Mouse (Mus musculus): Measurements from ENCODE around the gene Rnf213. TPM values are rescaled to one million over a fixed set of nuclear protein-coding genes. Genes with fewer than 3 reads are reported as not detected.
A peak's percentile ranks its signal among the peaks of the same experiment; 100 is the strongest.

The Rnf213 gene
- polyA plus RNA-seq (2014; fragmentation: Nextera tagmentation; extraction: Ambion mirVana), result 1.8 and 2.1 TPM in 2 replicates

DNA sequence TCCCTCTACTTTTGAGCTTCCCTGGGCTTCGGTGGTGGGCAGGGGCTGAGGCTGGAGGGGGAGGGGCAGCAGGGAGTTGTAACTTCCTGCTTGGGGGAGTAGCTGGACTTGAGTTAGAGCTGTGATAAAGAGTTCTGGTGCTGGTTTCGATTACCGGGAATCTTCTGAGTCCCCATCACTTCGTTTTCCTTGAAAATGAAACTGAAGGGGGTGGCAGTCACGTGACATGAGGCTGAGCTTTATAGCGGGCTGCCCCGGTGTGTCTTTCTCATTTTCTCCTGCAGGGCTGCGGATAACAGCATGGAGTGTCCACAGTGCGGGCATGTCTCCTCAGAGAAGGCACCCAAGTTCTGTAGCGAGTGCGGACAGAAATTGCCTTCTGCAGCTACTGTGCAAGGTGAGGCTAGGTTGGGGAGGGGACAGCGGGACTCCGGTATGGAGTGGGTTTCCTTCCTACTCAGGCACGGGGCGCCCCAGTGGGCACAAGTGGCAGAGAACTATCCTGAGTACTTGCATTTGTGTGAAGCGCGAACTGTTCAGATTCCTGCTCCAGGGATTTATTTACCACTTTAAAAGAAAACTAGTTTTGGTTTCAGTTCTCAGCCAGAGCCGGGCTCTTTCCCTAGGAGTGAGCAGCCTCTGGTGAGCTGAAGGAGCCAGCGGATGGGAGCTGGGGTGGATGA is at the start of gene Rnf213:
Rnf213 (plus strand) TSS at position 301 of the 683 bp plus-strand sequence.
- peaks cover 8% of the 10 kb centered on the region for H3K4me1 ChIP-seq (replicated peaks; ENCODE audit: control insufficient read depth, insufficient read depth, low read length)
- peaks cover 69% of the 10 kb centered on the region for H3K27me3 ChIP-seq (ENCODE audit: control insufficient read depth, insufficient read depth, low read length)
- no peak within 1 kb of the TSS for H3K27ac ChIP-seq (ENCODE audit: low read depth, low read length)
- peak within 1 kb of the TSS; percentile 70 for H3K4me2 ChIP-seq (ENCODE audit: low read depth, low read length, severe bottlenecking)
- peak within 1 kb of the TSS; percentile 33 for H3K4me3 ChIP-seq (ENCODE audit: low read depth, low read length)
- 2% methylated on average over 19 of the region's 19 CpGs for WGBS
- H3K36me3 ChIP-seq (ENCODE audit: control insufficient read depth, insufficient read depth, low read length), result no peaks in the 10 kb centered on the region
- ATAC-seq (replicated peaks; ENCODE audit: low FRiP score) (no peak; the same call in 1 of the 2 replicates), DNase-seq (ENCODE audit: low spot score) (peak; percentile 71)
- peak within 1 kb of the TSS; percentile 28; the same call in 1 of the 2 replicates for H3K9ac ChIP-seq (ENCODE audit: low read length)
- no peaks in the 10 kb centered on the region for H3K9me3 ChIP-seq (ENCODE audit: control insufficient read depth, low read length)

DNA sequence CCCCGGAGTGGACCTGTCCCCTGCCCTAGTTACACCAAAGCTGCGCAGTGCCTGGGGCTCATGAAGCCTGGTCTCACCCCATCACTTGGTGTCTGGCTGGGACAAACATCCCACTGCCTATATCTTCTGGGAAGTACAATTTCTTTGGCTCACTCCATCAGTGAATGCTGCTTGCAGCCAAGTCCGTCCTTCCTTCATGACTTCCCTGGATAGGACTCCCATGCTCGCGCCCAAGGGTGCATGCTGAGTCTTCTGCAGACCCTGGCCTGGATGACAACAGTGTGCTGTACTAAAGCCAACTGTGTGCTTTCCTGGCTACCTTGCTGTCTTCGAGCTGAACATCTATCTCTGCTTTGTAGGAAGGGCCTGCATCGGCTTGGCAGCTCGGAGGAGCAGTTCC is 48.7 kb upstream of the Rnf213 start:
- ATAC-seq (replicated peaks; ENCODE audit: low FRiP score), result no peak

DNA sequence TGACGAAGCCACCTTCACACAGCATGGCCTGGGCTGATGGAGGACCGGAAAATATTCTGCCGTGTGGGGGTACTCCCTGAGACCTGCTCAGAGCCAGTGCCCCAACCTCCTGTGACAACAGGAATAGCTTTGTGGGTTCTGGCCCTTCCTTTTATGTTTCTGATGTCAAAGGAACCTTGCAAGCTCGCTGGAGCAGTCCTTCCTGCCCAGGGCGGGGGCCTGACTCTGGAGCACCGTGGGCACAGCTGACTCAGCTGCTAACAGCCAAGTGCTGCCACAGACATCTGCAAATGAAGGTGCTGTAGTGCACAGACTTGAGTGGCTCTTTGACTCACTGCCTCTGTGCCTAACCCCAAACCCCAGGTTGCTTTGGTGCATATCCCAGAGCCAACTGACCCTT is 48.0 kb upstream of the Rnf213 start:
- H3K4me1 ChIP-seq (replicated peaks; ENCODE audit: control insufficient read depth, insufficient read depth, low read length), result no peaks in the 10 kb centered on the region
- H3K4me2 ChIP-seq (ENCODE audit: low read depth, low read length, severe bottlenecking), result no peak overlapping the region
- no peak overlapping the region for H3K9ac ChIP-seq (ENCODE audit: low read length)
- H3K36me3 ChIP-seq (ENCODE audit: control insufficient read depth, insufficient read depth, low read length), result no peaks in the 10 kb centered on the region
- DNase-seq (ENCODE audit: low spot score) (no peak), ATAC-seq (replicated peaks; ENCODE audit: low FRiP score) (no peak)
- H3K9me3 ChIP-seq (ENCODE audit: control insufficient read depth, low read length), result no peaks in the 10 kb centered on the region
- 71% methylated on average over 6 of the region's 6 CpGs for WGBS
- no peak overlapping the region for H3K27ac ChIP-seq (ENCODE audit: low read depth, low read length)
- H3K4me3 ChIP-seq (ENCODE audit: low read depth, low read length), result no peak overlapping the region
- no peaks in the 10 kb centered on the region for H3K27me3 ChIP-seq (ENCODE audit: control insufficient read depth, insufficient read depth, low read length)

More for the DNA sequence above, 48.7 kb upstream of the Rnf213 start:
- Histone ChIP-seq H3K4me1 (replicated peaks; ENCODE audit: control insufficient read depth, insufficient read depth, low read length) (no peaks in the 10 kb centered on the region), H3K27me3 (ENCODE audit: control insufficient read depth, insufficient read depth, low read length) (no peaks in the 10 kb centered on the region), H3K9me3 (ENCODE audit: control insufficient read depth, low read length) (no peaks in the 10 kb centered on the region), H3K36me3 (ENCODE audit: control insufficient read depth, insufficient read depth, low read length) (no peaks in the 10 kb centered on the region), H3K27ac (ENCODE audit: low read depth, low read length) (no peak overlapping the region), H3K4me2 (ENCODE audit: low read depth, low read length, severe bottlenecking) (no peak overlapping the region), H3K9ac (ENCODE audit: low read length) (no peak overlapping the region), H3K4me3 (ENCODE audit: low read depth, low read length) (no peak overlapping the region)
- 83% methylated on average over 8 of the region's 8 CpGs for WGBS
- no peak for DNase-seq (ENCODE audit: low spot score)

DNA sequence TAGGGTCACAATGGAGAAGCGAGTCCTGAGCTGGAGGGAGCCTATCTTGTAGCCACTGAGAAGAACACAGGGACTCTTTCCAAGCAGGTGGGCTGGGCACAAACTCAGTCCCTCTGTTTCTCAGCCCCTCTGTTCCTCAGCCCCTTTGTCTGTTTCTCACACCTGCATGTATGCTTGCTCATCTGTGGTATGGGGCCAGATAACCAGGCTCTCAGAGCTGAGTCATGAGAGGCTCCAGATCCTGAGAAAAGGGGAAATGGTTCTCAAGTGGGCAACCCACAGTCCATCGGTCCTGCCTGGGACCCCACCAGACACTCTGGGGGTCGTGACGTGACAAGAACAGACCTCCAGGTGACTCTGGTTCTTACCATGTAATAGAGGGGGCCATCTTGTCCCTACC is 45.8 kb upstream of the Rnf213 start:
- DNase-seq (ENCODE audit: low spot score) (no peak), ATAC-seq (replicated peaks; ENCODE audit: low FRiP score) (no peak)
- Histone ChIP-seq H3K4me3 (ENCODE audit: low read depth, low read length) (no peak overlapping the region), H3K4me1 (replicated peaks; ENCODE audit: control insufficient read depth, insufficient read depth, low read length) (no peaks in the 10 kb centered on the region), H3K27me3 (ENCODE audit: control insufficient read depth, insufficient read depth, low read length) (no peaks in the 10 kb centered on the region), H3K9ac (ENCODE audit: low read length) (no peak overlapping the region), H3K4me2 (ENCODE audit: low read depth, low read length, severe bottlenecking) (no peak overlapping the region), H3K36me3 (ENCODE audit: control insufficient read depth, insufficient read depth, low read length) (no peaks in the 10 kb centered on the region; the same call in 1 of the 2 replicates), H3K9me3 (ENCODE audit: control insufficient read depth, low read length) (no peaks in the 10 kb centered on the region), H3K27ac (ENCODE audit: low read depth, low read length) (no peak overlapping the region)
- 93% methylated on average over 4 of the region's 4 CpGs for WGBS

DNA sequence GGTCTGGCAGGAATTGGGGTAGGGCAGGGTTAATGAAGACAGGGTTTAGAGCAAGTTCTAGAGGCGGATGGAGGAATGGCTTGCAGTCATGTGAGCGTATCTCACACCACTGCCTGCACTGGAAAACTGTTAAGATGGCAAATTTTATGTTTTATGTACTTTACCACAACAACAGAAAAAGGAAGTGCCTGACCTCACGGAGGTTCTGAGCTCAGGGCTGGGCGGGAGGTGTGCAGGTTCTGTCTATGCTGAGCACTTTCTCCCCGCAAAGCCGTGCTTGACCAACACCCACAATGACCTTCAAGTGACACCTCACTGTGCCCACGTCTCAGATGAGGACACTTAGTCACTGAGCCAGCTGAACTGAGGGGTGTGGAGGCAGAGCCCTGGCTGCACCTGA is 40.8 kb upstream of the Rnf213 start:
- WGBS, result 75% methylated on average over 7 of the region's 7 CpGs
- Histone ChIP-seq H3K4me1 (replicated peaks; ENCODE audit: control insufficient read depth, insufficient read depth, low read length) (peaks cover 12% of the 10 kb centered on the region; the same call in 1 of the 2 replicates), H3K27ac (ENCODE audit: low read depth, low read length) (no peak overlapping the region), H3K9me3 (ENCODE audit: control insufficient read depth, low read length) (no peaks in the 10 kb centered on the region), H3K36me3 (ENCODE audit: control insufficient read depth, insufficient read depth, low read length) (no peaks in the 10 kb centered on the region; the same call in 1 of the 2 replicates), H3K4me2 (ENCODE audit: low read depth, low read length, severe bottlenecking) (no peak overlapping the region), H3K9ac (ENCODE audit: low read length) (no peak overlapping the region), H3K27me3 (ENCODE audit: control insufficient read depth, insufficient read depth, low read length) (no peaks in the 10 kb centered on the region), H3K4me3 (ENCODE audit: low read depth, low read length) (no peak overlapping the region)
- no peak for ATAC-seq (replicated peaks; ENCODE audit: low FRiP score)
- no peak for DNase-seq (ENCODE audit: low spot score)

DNA sequence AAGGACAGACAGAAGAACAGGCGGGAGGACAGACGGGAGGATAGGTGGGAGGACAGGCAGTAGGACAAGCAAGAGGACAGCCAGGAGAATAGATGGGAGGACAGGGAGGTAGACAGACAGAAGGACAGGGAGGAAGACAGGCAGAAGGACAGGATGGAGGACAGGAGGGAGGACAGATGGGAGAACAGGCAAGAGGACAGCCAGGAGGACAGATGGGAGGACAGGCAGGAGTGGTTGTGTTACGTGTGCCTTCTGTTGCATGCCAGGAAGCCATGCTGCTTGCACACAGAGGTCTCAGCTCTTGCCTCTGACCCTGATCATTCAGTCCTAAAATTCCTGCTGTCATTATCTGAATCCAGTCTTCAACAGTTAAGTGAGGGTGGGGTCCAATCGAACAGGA is 39.0 kb upstream of the Rnf213 start:
- Histone ChIP-seq H3K9me3 (ENCODE audit: control insufficient read depth, low read length) (no peaks in the 10 kb centered on the region), H3K27me3 (ENCODE audit: control insufficient read depth, insufficient read depth, low read length) (no peaks in the 10 kb centered on the region), H3K9ac (ENCODE audit: low read length) (no peak overlapping the region), H3K4me1 (replicated peaks; ENCODE audit: control insufficient read depth, insufficient read depth, low read length) (peaks cover 12% of the 10 kb centered on the region; the same call in 1 of the 2 replicates), H3K36me3 (ENCODE audit: control insufficient read depth, insufficient read depth, low read length) (no peaks in the 10 kb centered on the region; the same call in 1 of the 2 replicates), H3K4me3 (ENCODE audit: low read depth, low read length) (no peak overlapping the region), H3K27ac (ENCODE audit: low read depth, low read length) (no peak overlapping the region), H3K4me2 (ENCODE audit: low read depth, low read length, severe bottlenecking) (no peak overlapping the region)
- no peak for DNase-seq (ENCODE audit: low spot score)
- 83% methylated on average over 4 of the region's 4 CpGs for WGBS
- ATAC-seq (replicated peaks; ENCODE audit: low FRiP score), result no peak

DNA sequence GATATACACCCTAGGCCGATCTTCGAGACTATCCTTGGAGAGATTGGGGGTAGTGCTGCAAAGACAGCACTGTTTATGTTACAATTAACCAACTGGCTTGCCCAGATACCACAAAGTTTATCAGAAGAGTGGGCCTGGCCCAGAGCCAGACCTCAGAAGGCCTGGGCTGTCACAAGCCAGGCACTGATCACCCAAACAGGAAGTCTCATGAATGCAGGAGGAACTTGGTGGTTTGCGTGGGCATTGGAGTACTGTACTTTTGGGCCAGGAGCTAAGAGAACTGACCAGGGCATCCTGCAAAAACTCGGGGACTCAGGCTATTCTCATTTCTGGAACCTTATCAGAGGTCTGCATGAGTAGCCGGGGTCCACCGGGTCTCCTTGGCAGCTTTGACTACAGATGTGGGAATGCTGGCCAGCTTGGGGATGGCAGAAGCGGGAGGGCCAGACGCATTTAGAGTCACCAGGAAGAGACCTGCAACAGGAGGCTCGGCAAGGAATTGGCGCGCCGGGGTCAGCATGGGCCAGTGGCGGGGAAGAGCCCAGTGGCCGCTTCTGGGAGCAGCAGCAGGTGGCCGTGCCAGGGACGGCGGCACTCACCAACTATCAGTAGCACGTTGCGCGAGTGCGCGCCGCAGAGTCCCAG is 38.0 kb upstream of the Rnf213 start:
- DNase-seq (ENCODE audit: low spot score), result no peak
- Histone ChIP-seq H3K4me2 (ENCODE audit: low read depth, low read length, severe bottlenecking) (peak overlapping the region; percentile 94), H3K4me3 (ENCODE audit: low read depth, low read length) (peak overlapping the region; percentile 45), H3K9ac (ENCODE audit: low read length) (peak overlapping the region; percentile 81), H3K4me1 (replicated peaks; ENCODE audit: control insufficient read depth, insufficient read depth, low read length) (peaks cover 12% of the 10 kb centered on the region; the same call in 1 of the 2 replicates), H3K9me3 (ENCODE audit: control insufficient read depth, low read length) (no peaks in the 10 kb centered on the region), H3K27me3 (ENCODE audit: control insufficient read depth, insufficient read depth, low read length) (no peaks in the 10 kb centered on the region), H3K27ac (ENCODE audit: low read depth, low read length) (peak overlapping the region; percentile 37; the same call in 1 of the 2 replicates), H3K36me3 (ENCODE audit: control insufficient read depth, insufficient read depth, low read length) (no peaks in the 10 kb centered on the region; the same call in 1 of the 2 replicates)
- 8% methylated on average over 23 of the region's 23 CpGs for WGBS
- no peak; the same call in 1 of the 2 replicates for ATAC-seq (replicated peaks; ENCODE audit: low FRiP score)

DNA sequence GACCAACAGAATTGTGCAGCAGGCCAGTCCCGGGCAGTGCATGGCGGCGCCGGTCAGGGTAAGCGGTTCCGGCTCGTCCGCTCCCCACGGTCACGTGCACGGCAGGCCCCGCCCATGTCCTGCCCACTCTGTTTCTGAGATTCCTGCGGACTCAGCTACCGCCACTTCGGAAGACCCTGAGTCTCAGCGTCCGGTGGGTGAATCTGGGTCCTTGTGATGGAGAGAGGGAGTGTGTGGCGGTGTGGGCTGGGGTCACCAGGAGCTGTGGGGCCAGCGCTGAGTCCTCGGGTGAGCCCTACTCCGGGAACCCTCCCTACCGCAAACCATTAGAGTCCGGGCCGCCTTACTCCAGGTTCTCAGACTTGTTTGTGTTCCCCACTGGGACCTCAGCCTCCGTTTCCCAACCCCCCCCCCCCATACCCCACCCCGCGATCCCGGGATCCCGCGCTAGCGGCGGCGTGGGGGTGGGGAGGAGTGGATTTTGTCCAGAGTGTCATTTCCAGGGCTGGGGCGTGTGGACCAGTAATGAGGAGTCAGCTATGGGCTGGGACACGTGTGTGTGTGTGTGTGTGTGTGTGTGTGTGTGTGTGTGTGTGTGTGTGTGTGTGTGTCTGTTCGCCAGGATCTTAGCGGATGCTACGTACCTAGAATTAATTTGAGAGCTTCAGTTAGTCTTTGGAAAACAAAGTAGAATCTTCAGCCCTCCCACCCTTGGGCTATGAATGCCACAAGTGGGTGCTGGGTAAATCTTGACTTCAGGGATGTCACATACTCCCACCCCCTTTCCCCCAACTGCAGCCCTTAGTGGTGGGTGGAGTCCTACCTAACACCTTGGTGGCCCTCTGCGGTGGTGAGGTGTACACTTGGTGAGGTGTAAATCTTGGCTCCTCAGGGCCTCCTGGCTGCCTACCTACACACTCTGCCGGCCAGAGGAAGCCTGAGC is 37.2 kb upstream of the Rnf213 start, which contains the start of the genes Sgsh and Slc26a11:
Sgsh (minus strand) TSS at position 94 of the 943 bp plus-strand sequence.
Slc26a11 (plus strand) TSS at position 115 of the 943 bp plus-strand sequence.
- H3K36me3 ChIP-seq (ENCODE audit: control insufficient read depth, insufficient read depth, low read length), result no peaks in the 10 kb centered on the region
- 2% methylated on average over 32 of the region's 40 CpGs for WGBS
- ATAC-seq (replicated peaks; ENCODE audit: low FRiP score), result peak; percentile 94
- peak within 1 kb of the TSS; percentile 37; the same call in 1 of the 2 replicates for H3K27ac ChIP-seq (ENCODE audit: low read depth, low read length)
- peaks cover 12% of the 10 kb centered on the region; the same call in 1 of the 2 replicates for H3K4me1 ChIP-seq (replicated peaks; ENCODE audit: control insufficient read depth, insufficient read depth, low read length)
- DNase-seq (ENCODE audit: low spot score), result peak; percentile 93
- H3K9me3 ChIP-seq (ENCODE audit: control insufficient read depth, low read length), result no peaks in the 10 kb centered on the region
- peak within 1 kb of the TSS; percentile 94 for H3K4me2 ChIP-seq (ENCODE audit: low read depth, low read length, severe bottlenecking)
- no peaks in the 10 kb centered on the region for H3K27me3 ChIP-seq (ENCODE audit: control insufficient read depth, insufficient read depth, low read length)
- H3K4me3 ChIP-seq (ENCODE audit: low read depth, low read length), result peak within 1 kb of the TSS; percentile 45
- peak within 1 kb of the TSS; percentile 81 for H3K9ac ChIP-seq (ENCODE audit: low read length)

Data from forebrain, embryonic 11.5 days (tissue).